Mouse (Mus musculus) thymus, adult 2 months (tissue): Measurements from ENCODE around the gene Abhd6.

Source experiments
- CTCF ChIP-seq: fragments of 200-500 bp; IDR thresholded peaks from 2 replicates; pipeline ENCODE4 v1.5.1; 2012; ENCODE audit warnings: mild to moderate bottlenecking, control low read depth, low read length, moderate library complexity, borderline replicate concordance; ENCODE audit not compliant: control insufficient read depth, poor library complexity, insufficient read depth; ENCODE audit errors: extremely low read depth
- POLR2A ChIP-seq: fragments of 200-500 bp; IDR thresholded peaks from 2 replicates; pipeline ENCODE4 v1.6.1; 2012; ENCODE audit warnings: mild to moderate bottlenecking, low read length, control low read depth, moderate library complexity; ENCODE audit not compliant: control insufficient read depth, poor library complexity, insufficient read depth; ENCODE audit errors: extremely low read depth

DNA sequence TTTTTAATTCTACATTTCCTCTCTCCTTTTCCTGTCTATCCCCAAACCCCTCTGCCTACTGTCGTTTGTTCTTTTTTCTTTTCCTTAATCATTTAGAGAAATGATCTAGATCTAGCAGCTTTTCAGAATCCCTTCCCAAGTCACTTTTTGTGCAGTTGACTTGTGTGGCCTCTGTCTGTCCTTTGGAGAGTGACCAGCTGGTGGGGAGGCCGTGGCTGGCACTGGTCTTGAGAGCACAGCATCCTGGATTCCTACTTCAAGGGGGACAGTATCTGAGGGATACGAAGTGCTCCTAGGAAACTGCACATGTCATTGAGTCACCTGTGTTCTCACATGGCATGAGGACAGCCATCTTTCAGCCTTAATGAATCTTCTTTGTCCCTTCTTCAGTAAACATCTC is 37.5 kb downstream of the Abhd6 start:
- TF ChIP-seq CTCF (no peak), POLR2A (no peak)
